Mouse (Mus musculus) stomach, embryonic 16.5 days (tissue): ENCODE measurements at regions not wholly inside any gene's neighbourhood (a gene's known extent, or its start where the extent isn't known, plus 50 kb on each side); places are given as distances from the start of the nearest gene placed in this dataset.
"Not testable (repeated sequence)": the region's sequence is repeated elsewhere in the genome, so short reads cannot be mapped to it uniquely, and the experiment has no call there.

Experiments
- ATAC-seq: fragments of 200-750 bp; cut with Nextera tagmentation; 2 replicates; pipeline ENCODE4 v1.8.0; 2017; ENCODE audit warnings: moderate number of reproducible peaks, moderate TSS enrichment; ENCODE audit not compliant: insufficient read depth, low FRiP score
- H3K27ac ChIP-seq: fragments of 300-500 bp; sonication (generic); 2 replicates; pipeline ENCODE4 v1.5.1; 2014; ENCODE audit warnings: low read length
- H3K27me3 ChIP-seq: fragments of 300-500 bp; sonication (generic); 2 replicates; pipeline ENCODE4 v1.6.1; 2014; ENCODE audit warnings: low read length, control low read depth, mixed read lengths; ENCODE audit not compliant: control insufficient read depth, insufficient read depth
- H3K36me3 ChIP-seq: fragments of 300-500 bp; sonication (generic); 2 replicates; pipeline ENCODE4 v1.6.1; 2014; ENCODE audit warnings: low read length; ENCODE audit not compliant: control insufficient read depth, insufficient read depth
- H3K4me1 ChIP-seq: fragments of 300-500 bp; sonication (generic); 2 replicates; pipeline ENCODE4 v1.6.1; 2014; ENCODE audit warnings: low read length, control low read depth, mixed read lengths; ENCODE audit not compliant: control insufficient read depth, insufficient read depth
- H3K4me2 ChIP-seq: fragments of 300-500 bp; sonication (generic); 2 replicates; pipeline ENCODE4 v1.6.1; 2014; ENCODE audit warnings: low read depth, low read length, mixed read lengths
- H3K4me3 ChIP-seq: fragments of 300-500 bp; sonication (generic); replicated peaks from 2 replicates; pipeline ENCODE4 v1.5.1; 2014; ENCODE audit warnings: mild to moderate bottlenecking, low read length
- H3K9ac ChIP-seq: fragments of 300-500 bp; sonication (generic); 2 replicates; pipeline ENCODE4 v1.6.1; 2014; ENCODE audit warnings: low read length
- H3K9me3 ChIP-seq: fragments of 300-500 bp; sonication (generic); replicated peaks from 2 replicates; pipeline ENCODE4 v1.6.1; 2016; ENCODE audit warnings: low read length, control low read depth; ENCODE audit not compliant: control insufficient read depth
- WGBS: fragments of 180-500 bp; shearing (Covaris S2); extraction: QIAGEN DNeasy Blood & Tissue Kit; methylation state at CpG from one replicate; pipeline ENCODE4 v1.1.7; 2014; 5-methylcytosine and 5-hydroxymethylcytosine counted together

- no peaks in the 10 kb centered on the region for H3K9me3 ChIP-seq
- WGBS: 22% methylated on average over 2 of the region's 2 CpGs
- H3K9ac ChIP-seq: no peak overlapping the region
- no peak for ATAC-seq
- H3K4me1 ChIP-seq: peaks cover 14% of the 10 kb centered on the region
- no peak overlapping the region for H3K4me3 ChIP-seq
- H3K4me2 ChIP-seq: no peak overlapping the region
- no peaks in the 10 kb centered on the region for H3K27me3 ChIP-seq
- H3K27ac ChIP-seq: peak overlapping the region; percentile 29; the same call in 1 of the 2 replicates
- H3K36me3 ChIP-seq: no peaks in the 10 kb centered on the region
Observed at GRCm38 (mm10) chr13:99128979-99129378, 55.6 kb upstream of the Zfp366 start.

GRCm38 (mm10) chr13:99128284-99128691 lies 56.3 kb upstream of the Zfp366 start:
- H3K36me3 ChIP-seq: no peaks in the 10 kb centered on the region
- H3K4me1 ChIP-seq: peaks cover 14% of the 10 kb centered on the region
- no peak for ATAC-seq
- H3K9ac ChIP-seq: 0 out of 2 replicates have a peak overlapping the region, but pooled peaks have one; percentile 7
- no peak overlapping the region for H3K4me2 ChIP-seq
- no peak overlapping the region for H3K4me3 ChIP-seq
- peak overlapping the region; percentile 29; the same call in 1 of the 2 replicates for H3K27ac ChIP-seq
- no peaks in the 10 kb centered on the region for H3K27me3 ChIP-seq
- 48% methylated on average over 5 of the region's 5 CpGs for WGBS
- no peaks in the 10 kb centered on the region for H3K9me3 ChIP-seq

DNA sequence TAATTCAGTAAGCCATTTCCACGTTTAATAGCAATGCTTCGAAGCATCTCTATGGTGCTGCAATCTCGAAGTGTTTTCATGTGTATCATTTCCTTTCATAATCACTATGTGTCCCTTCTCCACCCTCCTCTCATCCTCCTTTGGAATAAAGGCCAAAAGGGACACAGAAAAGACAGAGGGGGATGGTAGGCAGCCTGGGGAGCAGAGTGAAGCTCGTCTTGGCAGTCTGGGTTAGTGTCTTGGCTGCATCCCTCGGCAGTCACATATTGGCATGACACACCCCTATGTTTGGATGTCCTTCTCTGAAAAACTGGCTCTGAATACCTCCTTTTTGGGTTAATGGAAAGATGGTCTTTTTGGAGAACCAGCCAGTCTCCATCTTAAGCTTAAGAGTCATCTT lies 56.9 kb upstream of the Zfp366 start:
- no peaks in the 10 kb centered on the region for H3K36me3 ChIP-seq
- WGBS: 82% methylated on average over 5 of the region's 5 CpGs
- no peaks in the 10 kb centered on the region for H3K9me3 ChIP-seq
- H3K4me1 ChIP-seq: peaks cover 14% of the 10 kb centered on the region
- H3K27me3 ChIP-seq: no peaks in the 10 kb centered on the region
- no peak overlapping the region for H3K27ac ChIP-seq
- H3K4me3 ChIP-seq: no peak overlapping the region
- no peak overlapping the region for H3K4me2 ChIP-seq
- H3K9ac ChIP-seq: no peak overlapping the region
- no peak for ATAC-seq

- not testable (repeated sequence) for H3K36me3 ChIP-seq, H3K4me2 ChIP-seq, H3K9me3 ChIP-seq, H3K27me3 ChIP-seq, H3K27ac ChIP-seq, H3K4me3 ChIP-seq, ATAC-seq, H3K9ac ChIP-seq
- peaks cover 14% of the 10 kb centered on the region for H3K4me1 ChIP-seq
- WGBS: 95% methylated on average over 10 of the region's 10 CpGs
Observed at GRCm38 (mm10) chr13:99126971-99127370, 57.7 kb upstream of the Zfp366 start.

- H3K9me3 ChIP-seq: no peaks in the 10 kb centered on the region
- H3K4me2 ChIP-seq: no peak overlapping the region
- WGBS: 80% methylated on average over 8 of the region's 8 CpGs
- no peaks in the 10 kb centered on the region for H3K36me3 ChIP-seq
- H3K4me1 ChIP-seq: peaks cover 14% of the 10 kb centered on the region
- H3K9ac ChIP-seq: no peak overlapping the region
- H3K27ac ChIP-seq: no peak overlapping the region
- ATAC-seq: no peak
- no peak overlapping the region for H3K4me3 ChIP-seq
- H3K27me3 ChIP-seq: no peaks in the 10 kb centered on the region
Observed at GRCm38 (mm10) chr13:99126538-99126937, 58.1 kb upstream of the Zfp366 start.

GRCm38 (mm10) chr13:99125946-99126345 lies 58.7 kb upstream of the Zfp366 start:
- WGBS: 80% methylated on average over 1 of the region's 1 CpGs
- no peaks in the 10 kb centered on the region for H3K27me3 ChIP-seq
- no peak for ATAC-seq
- H3K27ac ChIP-seq: no peak overlapping the region
- H3K4me3 ChIP-seq: no peak overlapping the region
- no peak overlapping the region for H3K9ac ChIP-seq
- no peaks in the 10 kb centered on the region for H3K9me3 ChIP-seq
- H3K36me3 ChIP-seq: no peaks in the 10 kb centered on the region
- peaks cover 14% of the 10 kb centered on the region for H3K4me1 ChIP-seq
- H3K4me2 ChIP-seq: no peak overlapping the region

DNA sequence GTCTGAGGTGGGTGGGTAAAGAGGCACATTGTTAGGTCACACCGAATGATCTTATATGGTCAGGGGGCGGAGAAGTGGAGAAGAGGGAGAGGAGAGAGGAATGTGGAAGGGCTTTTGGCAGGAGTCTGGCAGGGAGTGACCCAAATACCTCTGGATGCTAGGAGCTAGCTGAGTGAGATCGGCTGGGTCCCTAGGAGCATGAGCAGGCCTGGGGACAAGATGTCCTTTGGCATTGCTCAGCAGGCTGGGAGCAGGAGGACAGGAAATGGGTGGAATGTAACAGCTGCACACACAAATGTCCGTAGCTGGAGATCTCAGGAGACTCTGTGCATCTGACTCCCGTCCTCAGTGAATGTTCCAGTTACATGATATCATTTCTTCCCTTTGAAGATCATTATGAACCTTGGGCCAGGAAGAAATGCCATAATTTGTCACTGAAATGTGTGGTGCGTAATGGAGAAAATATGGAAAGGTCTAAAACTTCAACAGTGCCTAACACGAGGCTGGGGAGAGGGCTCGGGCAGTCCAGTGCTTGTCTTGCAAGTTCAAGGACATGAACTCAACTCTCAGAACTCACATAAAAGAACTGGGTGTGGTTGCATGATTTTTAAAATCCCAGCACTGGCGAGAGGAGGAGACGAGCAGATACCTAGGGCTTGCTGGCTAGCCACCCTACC lies 59.6 kb upstream of the Zfp366 start:
- WGBS: 47% methylated on average over 10 of the region's 10 CpGs
- ATAC-seq: peak; percentile 85
- H3K9ac ChIP-seq: no peak overlapping the region
- no peaks in the 10 kb centered on the region for H3K27me3 ChIP-seq
- peak overlapping the region; percentile 68 for H3K27ac ChIP-seq
- no peak overlapping the region for H3K4me2 ChIP-seq
- no peak overlapping the region for H3K4me3 ChIP-seq
- no peaks in the 10 kb centered on the region for H3K9me3 ChIP-seq
- H3K4me1 ChIP-seq: peaks cover 14% of the 10 kb centered on the region
- H3K36me3 ChIP-seq: no peaks in the 10 kb centered on the region

DNA sequence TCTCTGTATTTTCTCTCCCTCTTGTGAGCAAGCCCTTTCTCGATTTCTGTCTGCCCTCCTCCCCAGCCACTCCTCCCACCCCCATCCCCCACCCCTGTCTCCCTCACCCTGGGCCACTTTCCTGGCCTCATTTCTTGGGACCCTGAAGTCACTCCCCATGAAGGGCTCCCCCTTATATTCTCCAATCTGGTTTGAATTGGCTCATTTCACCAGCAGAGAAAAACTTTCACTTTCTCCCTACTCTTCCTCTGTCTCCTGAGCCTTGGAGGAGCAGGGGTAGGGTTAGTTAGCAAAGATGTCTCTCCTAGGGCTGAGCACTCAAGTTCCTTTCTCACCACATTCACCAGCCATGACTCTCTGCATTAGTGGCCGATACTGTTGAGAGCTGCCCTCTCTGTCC lies 60.5 kb upstream of the Zfp366 start:
- H3K4me3 ChIP-seq: no peak overlapping the region
- H3K4me2 ChIP-seq: no peak overlapping the region
- H3K9me3 ChIP-seq: no peaks in the 10 kb centered on the region
- 0 out of 2 replicates have a peak overlapping the region, but pooled peaks have one; percentile 43 for H3K27ac ChIP-seq
- no peaks in the 10 kb centered on the region for H3K36me3 ChIP-seq
- H3K9ac ChIP-seq: no peak overlapping the region
- 31% methylated on average over 2 of the region's 2 CpGs for WGBS
- no peak for ATAC-seq
- H3K27me3 ChIP-seq: no peaks in the 10 kb centered on the region
- peaks cover 14% of the 10 kb centered on the region for H3K4me1 ChIP-seq

GRCm38 (mm10) chr13:99123476-99124140 lies 61.0 kb upstream of the Zfp366 start:
- no peaks in the 10 kb centered on the region for H3K27me3 ChIP-seq
- no peak overlapping the region; the same call in 1 of the 2 replicates for H3K9ac ChIP-seq
- no peak for ATAC-seq
- H3K4me2 ChIP-seq: no peak overlapping the region
- WGBS: 73% methylated on average over 12 of the region's 12 CpGs
- no peaks in the 10 kb centered on the region for H3K9me3 ChIP-seq
- no peak overlapping the region for H3K27ac ChIP-seq
- no peak overlapping the region for H3K4me3 ChIP-seq
- no peaks in the 10 kb centered on the region for H3K36me3 ChIP-seq
- peaks cover 14% of the 10 kb centered on the region for H3K4me1 ChIP-seq
